Mouse (Mus musculus): ENCODE results near the gene Zbtb22. TPM values are rescaled to one million over a fixed set of nuclear protein-coding genes. Genes with fewer than 3 reads are reported as not detected.
"Not testable (repeated sequence)": the region's sequence is repeated elsewhere in the genome, so short reads cannot be mapped to it uniquely, and the experiment has no call there.

Zbtb22 gene
- polyA plus RNA-seq, 1 experiment = 134 TPM

GRCm38 (mm10) chr17:33899642-33900041, 16.1 kb upstream of the Zbtb22 start:
- 71% methylated on average over 4 of the region's 4 CpGs for WGBS
- no peak for TF ChIP-seq CTCF (IDR thresholded peaks at IDR 0.05; ENCODE audit: extremely low read depth, insufficient read length, insufficient replicate concordance, low read depth, low read length)
- no peak for TF ChIP-seq POLR2A (IDR thresholded peaks at IDR 0.05; ENCODE audit: low read depth, low read length)

GRCm38 (mm10) chr17:33900281-33900988, 15.3 kb upstream of the Zbtb22 start:
- no peaks in the 10 kb centered on the region for H3K27me3 ChIP-seq (ENCODE audit: control insufficient read depth, insufficient read depth, low read length)
- 67% methylated on average over 7 of the region's 7 CpGs for WGBS
- no peak overlapping the region for H3K4me3 ChIP-seq (ENCODE audit: low read depth, low read length)
- H3K36me3 ChIP-seq (ENCODE audit: control insufficient read depth, insufficient read depth, low read length) = no peaks in the 10 kb centered on the region
- no peak overlapping the region for H3K27ac ChIP-seq (ENCODE audit: insufficient read depth, low read depth, low read length)
- TF ChIP-seq CTCF (IDR thresholded peaks at IDR 0.05; ENCODE audit: extremely low read depth, insufficient read length, insufficient replicate concordance, low read depth, low read length) (no peak), POLR2A (IDR thresholded peaks at IDR 0.05; ENCODE audit: low read depth, low read length) (no peak)
- H3K4me1 ChIP-seq (ENCODE audit: control insufficient read depth, insufficient read depth, insufficient read length, low read length) = no peaks in the 10 kb centered on the region

More at GRCm38 (mm10) chr17:33899642-33900041, 16.1 kb upstream of the Zbtb22 start:
- no peaks in the 10 kb centered on the region for H3K27me3 ChIP-seq (ENCODE audit: control insufficient read depth, insufficient read depth, low read length)
- no peak overlapping the region for H3K4me3 ChIP-seq (ENCODE audit: low read depth, low read length)
- H3K4me1 ChIP-seq (ENCODE audit: control insufficient read depth, insufficient read depth, insufficient read length, low read length) = no peaks in the 10 kb centered on the region
- no peaks in the 10 kb centered on the region for H3K36me3 ChIP-seq (ENCODE audit: control insufficient read depth, insufficient read depth, low read length)
- H3K27ac ChIP-seq (ENCODE audit: insufficient read depth, low read depth, low read length) = no peak overlapping the region

- no peaks in the 10 kb centered on the region for H3K27me3 ChIP-seq (ENCODE audit: control insufficient read depth, insufficient read depth, low read length)
- 80% methylated on average over 4 of the region's 4 CpGs for WGBS
- TF ChIP-seq POLR2A (IDR thresholded peaks at IDR 0.05; ENCODE audit: low read depth, low read length) (no peak), CTCF (IDR thresholded peaks at IDR 0.05; ENCODE audit: extremely low read depth, insufficient read length, insufficient replicate concordance, low read depth, low read length) (no peak)
- H3K4me1 ChIP-seq (ENCODE audit: control insufficient read depth, insufficient read depth, insufficient read length, low read length) = no peaks in the 10 kb centered on the region
- H3K4me3 ChIP-seq (ENCODE audit: low read depth, low read length) = no peak overlapping the region
- no peak overlapping the region for H3K27ac ChIP-seq (ENCODE audit: insufficient read depth, low read depth, low read length)
- H3K36me3 ChIP-seq (ENCODE audit: control insufficient read depth, insufficient read depth, low read length) = no peaks in the 10 kb centered on the region
Observed at GRCm38 (mm10) chr17:33900989-33901314, 14.8 kb upstream of the Zbtb22 start.

GRCm38 (mm10) chr17:33901653-33902052, 14.1 kb upstream of the Zbtb22 start:
- 72% methylated on average over 4 of the region's 4 CpGs for WGBS
- H3K4me3 ChIP-seq (ENCODE audit: low read depth, low read length) = no peak overlapping the region
- TF ChIP-seq CTCF (IDR thresholded peaks at IDR 0.05; ENCODE audit: extremely low read depth, insufficient read length, insufficient replicate concordance, low read depth, low read length) (no peak), POLR2A (IDR thresholded peaks at IDR 0.05; ENCODE audit: low read depth, low read length) (no peak)
- no peak overlapping the region for H3K27ac ChIP-seq (ENCODE audit: insufficient read depth, low read depth, low read length)
- H3K4me1 ChIP-seq (ENCODE audit: control insufficient read depth, insufficient read depth, insufficient read length, low read length) = no peaks in the 10 kb centered on the region
- no peaks in the 10 kb centered on the region for H3K36me3 ChIP-seq (ENCODE audit: control insufficient read depth, insufficient read depth, low read length)
- H3K27me3 ChIP-seq (ENCODE audit: control insufficient read depth, insufficient read depth, low read length) = no peaks in the 10 kb centered on the region

- no peaks in the 10 kb centered on the region for H3K36me3 ChIP-seq (ENCODE audit: control insufficient read depth, insufficient read depth, low read length)
- H3K27me3 ChIP-seq (ENCODE audit: control insufficient read depth, insufficient read depth, low read length) = no peaks in the 10 kb centered on the region
- no peak for TF ChIP-seq CTCF (IDR thresholded peaks at IDR 0.05; ENCODE audit: extremely low read depth, insufficient read length, insufficient replicate concordance, low read depth, low read length)
- TF ChIP-seq POLR2A (IDR thresholded peaks at IDR 0.05; ENCODE audit: low read depth, low read length) = no peak
- WGBS = 55% methylated on average over 4 of the region's 4 CpGs
- no peak overlapping the region for H3K27ac ChIP-seq (ENCODE audit: insufficient read depth, low read depth, low read length)
- no peaks in the 10 kb centered on the region for H3K4me1 ChIP-seq (ENCODE audit: control insufficient read depth, insufficient read depth, insufficient read length, low read length)
- no peak overlapping the region for H3K4me3 ChIP-seq (ENCODE audit: low read depth, low read length)
Observed at GRCm38 (mm10) chr17:33902079-33902478, 13.6 kb upstream of the Zbtb22 start.

- Histone ChIP-seq H3K27ac (ENCODE audit: insufficient read depth, low read depth, low read length) (no peak overlapping the region), H3K36me3 (ENCODE audit: control insufficient read depth, insufficient read depth, low read length) (no peaks in the 10 kb centered on the region), H3K27me3 (ENCODE audit: control insufficient read depth, insufficient read depth, low read length) (no peaks in the 10 kb centered on the region), H3K4me1 (ENCODE audit: control insufficient read depth, insufficient read depth, insufficient read length, low read length) (no peaks in the 10 kb centered on the region), H3K4me3 (ENCODE audit: low read depth, low read length) (no peak overlapping the region)
- TF ChIP-seq CTCF (IDR thresholded peaks at IDR 0.05; ENCODE audit: extremely low read depth, insufficient read length, insufficient replicate concordance, low read depth, low read length) = no peak
- no peak for TF ChIP-seq POLR2A (IDR thresholded peaks at IDR 0.05; ENCODE audit: low read depth, low read length)
- 72% methylated on average over 7 of the region's 7 CpGs for WGBS
Observed at GRCm38 (mm10) chr17:33902491-33902890, 13.2 kb upstream of the Zbtb22 start.

- H3K27me3 ChIP-seq (ENCODE audit: control insufficient read depth, insufficient read depth, low read length); H3K27ac ChIP-seq (ENCODE audit: insufficient read depth, low read depth, low read length); H3K4me1 ChIP-seq (ENCODE audit: control insufficient read depth, insufficient read depth, insufficient read length, low read length); H3K36me3 ChIP-seq (ENCODE audit: control insufficient read depth, insufficient read depth, low read length); H3K4me3 ChIP-seq (ENCODE audit: low read depth, low read length): not testable (repeated sequence)
- WGBS = 77% methylated on average over 6 of the region's 6 CpGs
Observed at GRCm38 (mm10) chr17:33903911-33904651, 11.6 kb upstream of the Zbtb22 start.

- H3K36me3 ChIP-seq (ENCODE audit: control insufficient read depth, insufficient read depth, low read length); H3K4me3 ChIP-seq (ENCODE audit: low read depth, low read length); H3K27ac ChIP-seq (ENCODE audit: insufficient read depth, low read depth, low read length); H3K4me1 ChIP-seq (ENCODE audit: control insufficient read depth, insufficient read depth, insufficient read length, low read length); H3K27me3 ChIP-seq (ENCODE audit: control insufficient read depth, insufficient read depth, low read length): not testable (repeated sequence)
- 50% methylated on average over 4 of the region's 4 CpGs for WGBS
Observed at GRCm38 (mm10) chr17:33904835-33905234, 10.9 kb upstream of the Zbtb22 start, which contains the start of gene Platr17. Platr17 (plus strand) TSS chr17:33905135.

Data from small intestine, adult 2 months (tissue).